Mouse (Mus musculus): ENCODE measurements around the gene Arfgap1. TPM values are rescaled to one million over a fixed set of nuclear protein-coding genes. Genes with fewer than 3 reads are reported as not detected.

Gene Arfgap1
- 10 to 100 TPM; 75.3 to 81.5 TPM for total RNA-seq (2023)

GRCm38 (mm10) chr2:180967010-180967763 is at the start of gene Arfgap1:
Gene Arfgap1 (plus strand): TSS chr2:180967225.

GRCm38 (mm10) chr2:180920810-180921400 is 46.1 kb upstream of the Arfgap1 start, which contains the start of gene Ythdf1:
Gene Ythdf1 (minus strand): TSS chr2:180920949.

GRCm38 (mm10) chr2:180928723-180929122 is 38.3 kb upstream of the Arfgap1 start, which contains the start of gene Birc7:
Gene Birc7 (plus strand): TSS chr2:180929023.

GRCm38 (mm10) chr2:180954061-180955047 is 12.7 kb upstream of the Arfgap1 start, which contains the start of gene Nkain4:
Gene Nkain4 (minus strand): TSS chr2:180954699.

GRCm38 (mm10) chr2:180986449-180986848 is 19.4 kb downstream of the Arfgap1 start, which contains the start of gene Col20a1:
Gene Col20a1 (plus strand): TSS chr2:180986535.

Other genes starting within 250 kb of the Arfgap1 start
- gene Slc17a9, start 242.0 kb upstream of the Arfgap1 start, total RNA-seq (2023), result 10 to 100 TPM; 30.9 to 32.8 TPM
- not detected for gene Bhlhe23, start 190.3 kb upstream of the Arfgap1 start, total RNA-seq (2023)
- gene Ythdf1, start 46.3 kb upstream of the Arfgap1 start, total RNA-seq (2023), result 10 to 100 TPM; 79.9 to 95.6 TPM
- not detected for gene Birc7, start 38.2 kb upstream of the Arfgap1 start, total RNA-seq (2023)
- not detected for gene Nkain4, start 12.5 kb upstream of the Arfgap1 start, total RNA-seq (2023)
- 1 to 10 TPM; 1.0 to 1.4 TPM for gene Col20a1, start 19.3 kb downstream of the Arfgap1 start, total RNA-seq (2023)
- not detected for gene Chrna4, start 76.3 kb downstream of the Arfgap1 start, total RNA-seq (2023)
- not detected for gene Kcnq2, start 168.1 kb downstream of the Arfgap1 start, total RNA-seq (2023)
- not detected for gene Eef1a2, start 189.8 kb downstream of the Arfgap1 start, total RNA-seq (2023)
- 100 to 1,000 TPM; 177 to 221 TPM for gene Ppdpf, start 220.0 kb downstream of the Arfgap1 start, total RNA-seq (2023)
- under 1 TPM; 0.44 to 0.52 TPM for gene Ptk6, start 235.6 kb downstream of the Arfgap1 start, total RNA-seq (2023)
- 1 to 10 TPM; 3.5 to 5.3 TPM for gene Srms, start 246.0 kb downstream of the Arfgap1 start, total RNA-seq (2023)